8 mouse cellular contexts compared by ENCODE assay signal in the genomic region with DNA sequence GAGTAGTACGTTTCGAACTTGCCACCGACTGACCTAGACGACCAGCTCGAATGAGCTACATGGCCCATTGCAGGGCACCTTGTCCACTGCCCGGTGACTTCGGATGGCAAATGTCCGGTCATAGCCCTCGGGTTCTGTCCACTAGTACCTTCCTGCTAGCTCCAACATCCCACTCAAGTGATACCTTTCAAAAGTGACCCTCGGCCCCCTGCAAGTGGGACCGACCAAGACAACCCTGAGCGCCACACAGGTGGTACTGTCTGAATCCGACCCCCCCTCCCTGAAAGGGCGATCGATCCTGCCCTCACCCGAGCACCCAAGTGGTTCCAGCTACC. TPM values are rescaled to one million over a fixed set of nuclear protein-coding genes. Genes with fewer than 3 reads are reported as not detected.
DNase-seq lines count a peak whose midpoint lies in the region; ATAC-seq and TF ChIP-seq lines count a peak whose summit lies in the region.

No protein-coding gene starts in this region.

- peak overlapping the region; percentile 64 for H3K4me3 ChIP-seq in kidney, postnatal 0 days (replicated peaks; ENCODE audit: low read depth, low read length)
- H3K4me3 ChIP-seq in embryonic facial prominence, embryonic 10.5 days, result peak overlapping the region; percentile 67
- peak overlapping the region; percentile 80 for H3K4me3 ChIP-seq in intestine, embryonic 15.5 days (replicated peaks)
- H3K4me3 ChIP-seq in midbrain, embryonic 16.5 days (ENCODE audit: low read depth, low read length), result peak overlapping the region; percentile 64

- no peaks in the 10 kb centered on the region for H3K9me3 ChIP-seq in kidney, postnatal 0 days (replicated peaks; ENCODE audit: low read length)
- no peaks in the 10 kb centered on the region for H3K9me3 ChIP-seq in embryonic facial prominence, embryonic 10.5 days
- H3K9me3 ChIP-seq in intestine, embryonic 15.5 days, result no peaks in the 10 kb centered on the region
- no peaks in the 10 kb centered on the region for H3K9me3 ChIP-seq in midbrain, embryonic 16.5 days (replicated peaks; ENCODE audit: control insufficient read depth, low read length, poor library complexity, severe bottlenecking)

- WGBS in kidney, postnatal 0 days, result under 1% methylated on average over 16 of the region's 16 CpGs
- under 1% methylated on average over 16 of the region's 16 CpGs for WGBS in embryonic facial prominence, embryonic 10.5 days
- WGBS in intestine, embryonic 15.5 days, result 0% methylated on average over 16 of the region's 16 CpGs
- WGBS in midbrain, embryonic 16.5 days, result under 1% methylated on average over 16 of the region's 16 CpGs

- ATAC-seq in kidney, postnatal 0 days (replicated peaks; ENCODE audit: low FRiP score, low read depth), result no peak; the same call in 1 of the 2 replicates
- ATAC-seq in intestine, embryonic 15.5 days, result no peak
- ATAC-seq in midbrain, embryonic 16.5 days, result peak; percentile 46

- H3K4me2 ChIP-seq in kidney, postnatal 0 days (ENCODE audit: low read length), result peak overlapping the region; percentile 87
- peak overlapping the region; percentile 95 for H3K4me2 ChIP-seq in intestine, embryonic 15.5 days (replicated peaks)
- H3K4me2 ChIP-seq in midbrain, embryonic 16.5 days (ENCODE audit: low read length), result peak overlapping the region; percentile 97

- H3K36me3 ChIP-seq in kidney, postnatal 0 days (ENCODE audit: insufficient read depth, low read length), result 0 out of 2 replicates have a peak, but pooled peaks cover 5% of the 10 kb centered on the region
- peaks cover 30% of the 10 kb centered on the region for H3K36me3 ChIP-seq in embryonic facial prominence, embryonic 10.5 days (replicated peaks)
- 0 out of 2 replicates have a peak, but pooled peaks cover 6% of the 10 kb centered on the region for H3K36me3 ChIP-seq in intestine, embryonic 15.5 days
- peaks cover 8% of the 10 kb centered on the region; the same call in 1 of the 2 replicates for H3K36me3 ChIP-seq in midbrain, embryonic 16.5 days (ENCODE audit: control insufficient read depth, insufficient read depth, low read length)

- TF ChIP-seq CTCF in kidney, postnatal 0 days (IDR thresholded peaks at IDR 0.05; ENCODE audit: low read depth), result no peak

- no peak for DNase-seq in kidney, postnatal 0 days (ENCODE audit: low spot score)
- no peak for DNase-seq in kidney, adult 11 months
- no peak for DNase-seq in embryonic facial prominence, embryonic 10.5 days (ENCODE audit: low spot score)
- no peak for DNase-seq in urinary bladder, postnatal 4 days (ENCODE audit: low spot score in 2 of 2)
- no peak for DNase-seq in retina, postnatal 1 day
- DNase-seq in ovary, postnatal 36 days (ENCODE audit: low spot score), result no peak

- peak overlapping the region; percentile 74 for H3K9ac ChIP-seq in kidney, postnatal 0 days (ENCODE audit: low read depth, low read length)
- H3K9ac ChIP-seq in intestine, embryonic 15.5 days, result peak overlapping the region; percentile 74
- H3K9ac ChIP-seq in midbrain, embryonic 16.5 days (ENCODE audit: low read depth, low read length), result peak overlapping the region; percentile 87

- H3K27me3 ChIP-seq in kidney, postnatal 0 days (ENCODE audit: insufficient read depth, low read length), result no peaks in the 10 kb centered on the region
- no peaks in the 10 kb centered on the region for H3K27me3 ChIP-seq in embryonic facial prominence, embryonic 10.5 days (replicated peaks; ENCODE audit: low read depth, poor library complexity, severe bottlenecking)
- no peaks in the 10 kb centered on the region for H3K27me3 ChIP-seq in intestine, embryonic 15.5 days (replicated peaks)
- no peaks in the 10 kb centered on the region for H3K27me3 ChIP-seq in midbrain, embryonic 16.5 days (ENCODE audit: control insufficient read depth, insufficient read depth, low read depth, low read length)

- peak overlapping the region; percentile 79 for H3K27ac ChIP-seq in kidney, postnatal 0 days
- peak overlapping the region; percentile 93 for H3K27ac ChIP-seq in embryonic facial prominence, embryonic 10.5 days (replicated peaks)
- peak overlapping the region; percentile 92 for H3K27ac ChIP-seq in intestine, embryonic 15.5 days
- H3K27ac ChIP-seq in midbrain, embryonic 16.5 days (ENCODE audit: low read length), result peak overlapping the region; percentile 55; the same call in 1 of the 2 replicates

- H3K4me1 ChIP-seq in kidney, postnatal 0 days (replicated peaks; ENCODE audit: insufficient read depth, low read length), result peaks cover 15% of the 10 kb centered on the region
- peaks cover 47% of the 10 kb centered on the region for H3K4me1 ChIP-seq in embryonic facial prominence, embryonic 10.5 days
- H3K4me1 ChIP-seq in intestine, embryonic 15.5 days (replicated peaks), result peaks cover 40% of the 10 kb centered on the region
- H3K4me1 ChIP-seq in midbrain, embryonic 16.5 days (ENCODE audit: control insufficient read depth, insufficient read depth, low read length), result peaks cover 30% of the 10 kb centered on the region

RNA-seq across cellular contexts. Expression of gene Dedd2, which starts 1.0 kb away (rescaled TPM):
- polyA plus RNA-seq in kidney, postnatal 0 days (2015; fragmentation: Nextera tagmentation; extraction: Ambion mirVana), result 13.9 and 15.6 TPM in 2 replicates
- 11.3 and 12.0 TPM in 2 replicates for polyA plus RNA-seq in embryonic facial prominence, embryonic 10.5 days (2016; fragmentation: Nextera tagmentation; extraction: Ambion mirVana)
- 13.2 and 13.5 TPM in 2 replicates for polyA plus RNA-seq in intestine, embryonic 15.5 days (2015; fragmentation: Nextera tagmentation; extraction: Ambion mirVana)
- 14.1 and 14.6 TPM in 2 replicates for polyA plus RNA-seq in midbrain, embryonic 16.5 days (2015; fragmentation: Nextera tagmentation; extraction: Ambion mirVana)

RNA-seq across cellular contexts. Expression of gene Zfp526, which starts 1.8 kb away (rescaled TPM):
- 1.9 and 2.1 TPM in 2 replicates for polyA plus RNA-seq in kidney, postnatal 0 days (2015; fragmentation: Nextera tagmentation; extraction: Ambion mirVana)
- polyA plus RNA-seq in embryonic facial prominence, embryonic 10.5 days (2016; fragmentation: Nextera tagmentation; extraction: Ambion mirVana), result 2.7 and 3.3 TPM in 2 replicates
- polyA plus RNA-seq in intestine, embryonic 15.5 days (2015; fragmentation: Nextera tagmentation; extraction: Ambion mirVana), result 2.6 and 2.8 TPM in 2 replicates
- 1.7 TPM in 2 replicates for polyA plus RNA-seq in midbrain, embryonic 16.5 days (2015; fragmentation: Nextera tagmentation; extraction: Ambion mirVana)

RNA-seq across cellular contexts. Expression of gene Gsk3a, which starts 18.3 kb away (rescaled TPM):
- 7.8 and 9.8 TPM in 2 replicates for polyA plus RNA-seq in kidney, postnatal 0 days (2015; fragmentation: Nextera tagmentation; extraction: Ambion mirVana)
- 10.6 and 10.7 TPM in 2 replicates for polyA plus RNA-seq in embryonic facial prominence, embryonic 10.5 days (2016; fragmentation: Nextera tagmentation; extraction: Ambion mirVana)
- polyA plus RNA-seq in intestine, embryonic 15.5 days (2015; fragmentation: Nextera tagmentation; extraction: Ambion mirVana), result 8.0 and 10.3 TPM in 2 replicates
- polyA plus RNA-seq in midbrain, embryonic 16.5 days (2015; fragmentation: Nextera tagmentation; extraction: Ambion mirVana), result 16.2 and 17.8 TPM in 2 replicates

RNA-seq across cellular contexts. Expression of gene Erf, which starts 31.2 kb away (rescaled TPM):
- 12.7 and 18.6 TPM in 2 replicates for polyA plus RNA-seq in kidney, postnatal 0 days (2015; fragmentation: Nextera tagmentation; extraction: Ambion mirVana)
- polyA plus RNA-seq in embryonic facial prominence, embryonic 10.5 days (2016; fragmentation: Nextera tagmentation; extraction: Ambion mirVana), result 10.9 and 11.5 TPM in 2 replicates
- 14.8 TPM in 2 replicates for polyA plus RNA-seq in intestine, embryonic 15.5 days (2015; fragmentation: Nextera tagmentation; extraction: Ambion mirVana)
- polyA plus RNA-seq in midbrain, embryonic 16.5 days (2015; fragmentation: Nextera tagmentation; extraction: Ambion mirVana), result 2.3 and 2.8 TPM in 2 replicates

RNA-seq across cellular contexts. Expression of gene Pou2f2, which starts 39.9 kb away (rescaled TPM):
- polyA plus RNA-seq in kidney, postnatal 0 days (2015; fragmentation: Nextera tagmentation; extraction: Ambion mirVana), result 0.45 and 0.59 TPM in 2 replicates
- polyA plus RNA-seq in embryonic facial prominence, embryonic 10.5 days (2016; fragmentation: Nextera tagmentation; extraction: Ambion mirVana), result 4.9 and 6.2 TPM in 2 replicates
- polyA plus RNA-seq in intestine, embryonic 15.5 days (2015; fragmentation: Nextera tagmentation; extraction: Ambion mirVana), result 1.8 TPM in 2 replicates
- 42.9 and 56.4 TPM in 2 replicates for polyA plus RNA-seq in midbrain, embryonic 16.5 days (2015; fragmentation: Nextera tagmentation; extraction: Ambion mirVana)
